Mouse (Mus musculus) embryonic facial prominence, embryonic 14.5 days (tissue): ENCODE measurements around the gene Sele. TPM values are rescaled to one million over a fixed set of nuclear protein-coding genes. Genes with fewer than 3 reads are reported as not detected.

ENCODE experiments used
- ATAC-seq: fragments of 200-750 bp; cut with Nextera tagmentation; 2 replicates; pipeline ENCODE4 v1.8.0; 2017; ENCODE audit warnings: low read depth, moderate number of reproducible peaks, moderate TSS enrichment
- DNase-seq: peaks from one replicate; pipeline ENCODE4 v3.0.0-alpha.2; 2015; ENCODE audit warnings: low spot score
- H3K27ac ChIP-seq: fragments of 300-500 bp; sonication (generic); replicated peaks from 2 replicates; pipeline ENCODE4 v1.5.1; 2014; ENCODE audit warnings: low read depth, mild to moderate bottlenecking, low read length, moderate library complexity
- H3K27me3 ChIP-seq: fragments of 300-500 bp; sonication (generic); replicated peaks from 2 replicates; pipeline ENCODE4 v1.6.1; 2014; ENCODE audit warnings: low read length; ENCODE audit not compliant: control insufficient read depth, insufficient read depth
- H3K36me3 ChIP-seq: fragments of 300-500 bp; sonication (generic); 2 replicates; pipeline ENCODE4 v1.6.1; 2014; ENCODE audit warnings: low read length, mixed read lengths; ENCODE audit not compliant: control insufficient read depth, insufficient read depth
- H3K4me1 ChIP-seq: fragments of 300-500 bp; sonication (generic); 2 replicates; pipeline ENCODE4 v1.6.1; 2014; ENCODE audit warnings: antibody characterized with exemption, low read length; ENCODE audit not compliant: control insufficient read depth, insufficient read depth
- H3K4me2 ChIP-seq: fragments of 300-500 bp; sonication (generic); 2 replicates; pipeline ENCODE4 v1.6.1; 2014; ENCODE audit warnings: low read depth, mild to moderate bottlenecking, low read length, moderate library complexity, mixed read lengths
- H3K4me3 ChIP-seq: fragments of 300-500 bp; sonication (generic); 2 replicates; pipeline ENCODE4 v1.5.1; 2014; ENCODE audit warnings: low read depth, mild to moderate bottlenecking, low read length
- H3K9ac ChIP-seq: fragments of 300-500 bp; sonication (generic); 2 replicates; pipeline ENCODE4 v1.6.1; 2014; ENCODE audit warnings: low read depth, mild to moderate bottlenecking, low read length, moderate library complexity, mixed read lengths
- H3K9me3 ChIP-seq: fragments of 300-500 bp; sonication (generic); 2 replicates; pipeline ENCODE4 v1.6.1; 2016; ENCODE audit warnings: low read length; ENCODE audit not compliant: control insufficient read depth
- WGBS: fragments of 180-500 bp; shearing (Covaris S2); extraction: QIAGEN DNeasy Blood & Tissue Kit; methylation state at CpG from one replicate; pipeline ENCODE4 v1.1.7; 2014; 5-methylcytosine and 5-hydroxymethylcytosine counted together
- polyA plus RNA-seq: library from polyadenylated mRNA; unstranded; fragments of >200 nt; fragmentation: Nextera tagmentation; extraction: Ambion mirVana; gene quantifications from 2 replicates; pipeline ENCODE4 v1.2.1, GENCODE M21; 2014

The Sele gene
- polyA plus RNA-seq, 1 experiment from 2014 or later: 0.25 TPM

DNA sequence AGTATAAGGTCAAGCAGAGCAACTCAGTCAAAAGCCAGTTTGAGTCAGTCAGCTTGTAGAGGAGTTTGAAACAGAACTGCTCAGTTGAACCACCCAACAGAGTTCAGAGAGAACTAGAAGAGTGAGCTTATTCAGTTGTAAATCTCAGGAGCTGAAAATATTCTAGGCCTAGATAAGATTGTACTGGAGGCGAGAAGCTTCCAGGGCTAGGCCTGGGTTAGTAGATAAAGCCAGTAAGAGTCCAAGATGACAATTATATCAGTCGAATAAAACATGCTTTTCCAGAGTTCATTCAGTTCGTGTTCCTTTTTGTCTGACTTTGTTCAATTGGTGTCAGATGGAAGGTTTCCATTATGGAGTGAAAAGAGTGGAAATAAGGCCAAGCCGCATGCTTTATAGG lies 22.3 kb upstream of the Sele start:
- Histone ChIP-seq H3K36me3 (no peaks in the 10 kb centered on the region), H3K27me3 (no peaks in the 10 kb centered on the region), H3K4me2 (no peak overlapping the region), H3K4me3 (no peak overlapping the region), H3K27ac (no peak overlapping the region), H3K9ac (no peak overlapping the region), H3K4me1 (no peaks in the 10 kb centered on the region), H3K9me3 (peaks cover 4% of the 10 kb centered on the region; the same call in 1 of the 2 replicates)
- DNase-seq (no peak), ATAC-seq (no peak)
- 87% methylated on average over 4 of the region's 4 CpGs for WGBS

- no peaks in the 10 kb centered on the region for H3K36me3 ChIP-seq
- H3K9ac ChIP-seq: no peak overlapping the region
- peaks cover 4% of the 10 kb centered on the region; the same call in 1 of the 2 replicates for H3K9me3 ChIP-seq
- no peak for DNase-seq
- H3K27me3 ChIP-seq: no peaks in the 10 kb centered on the region
- no peak overlapping the region for H3K4me3 ChIP-seq
- whole genome bisulfite sequencing: 57% methylated on average over 5 of the region's 5 CpGs
- H3K27ac ChIP-seq: no peak overlapping the region
- no peaks in the 10 kb centered on the region for H3K4me1 ChIP-seq
- H3K4me2 ChIP-seq: no peak overlapping the region
- ATAC-seq: no peak
Observed at GRCm38 (mm10) chr1:164027416-164027815, 20.6 kb upstream of the Sele start.

DNA sequence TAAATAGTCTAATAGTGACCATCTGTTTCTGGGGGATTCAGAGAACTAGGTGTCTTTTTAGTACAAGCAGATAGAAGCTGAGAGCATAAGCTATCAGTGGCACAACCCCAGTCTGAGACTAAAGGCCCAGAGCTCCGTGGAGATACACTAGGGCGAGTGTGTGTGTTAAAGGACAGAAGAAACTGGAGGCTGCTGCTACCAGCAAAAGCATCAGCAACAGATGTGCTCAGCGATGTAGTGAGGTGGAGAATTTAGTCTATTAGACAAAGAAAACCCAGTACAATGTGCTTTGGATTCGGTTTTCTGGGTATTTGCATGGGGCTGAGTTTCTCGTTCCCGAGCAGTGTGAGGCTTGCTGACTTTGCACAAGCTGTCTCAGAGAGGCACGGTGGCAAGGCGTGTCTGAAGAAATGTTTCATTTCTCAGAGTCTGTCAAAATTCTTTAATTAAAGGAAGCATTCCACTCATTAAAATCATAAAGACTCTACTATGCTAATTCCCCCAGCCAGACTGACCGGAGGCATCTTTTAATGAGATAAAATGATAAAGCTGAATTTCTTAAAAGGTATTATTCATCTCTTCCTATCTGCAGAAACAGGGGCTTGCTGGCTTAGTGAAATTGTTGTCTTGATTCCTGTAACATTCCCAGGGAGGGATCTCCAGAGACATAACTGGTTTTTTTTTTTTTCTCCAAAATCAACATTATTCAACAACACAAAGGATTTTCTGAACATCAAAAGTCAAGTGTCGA lies 7.5 kb upstream of the Sele start:
- H3K4me2 ChIP-seq: no peak overlapping the region
- no peak overlapping the region for H3K27ac ChIP-seq
- WGBS: 59% methylated on average over 10 of the region's 10 CpGs
- no peaks in the 10 kb centered on the region for H3K27me3 ChIP-seq
- no peak overlapping the region for H3K9ac ChIP-seq
- H3K36me3 ChIP-seq: no peaks in the 10 kb centered on the region
- no peak overlapping the region for H3K4me3 ChIP-seq
- ATAC-seq (no peak), DNase-seq (no peak)
- H3K4me1 ChIP-seq: no peaks in the 10 kb centered on the region
- H3K9me3 ChIP-seq: no peaks in the 10 kb centered on the region

- Histone ChIP-seq H3K27me3 (no peaks in the 10 kb centered on the region), H3K27ac (no peak overlapping the region), H3K4me3 (no peak overlapping the region), H3K36me3 (no peaks in the 10 kb centered on the region), H3K4me2 (no peak overlapping the region), H3K4me1 (no peaks in the 10 kb centered on the region), H3K9ac (no peak overlapping the region), H3K9me3 (no peaks in the 10 kb centered on the region)
- ATAC-seq (no peak), DNase-seq (peak; percentile 32)
- 44% methylated on average over 3 of the region's 3 CpGs for WGBS
Observed at GRCm38 (mm10) chr1:164043549-164043948, 4.5 kb upstream of the Sele start.

GRCm38 (mm10) chr1:164053561-164053960 lies 5.5 kb downstream of the Sele start:
- H3K4me2 ChIP-seq: no peak overlapping the region
- H3K9ac ChIP-seq: no peak overlapping the region
- no peak overlapping the region for H3K27ac ChIP-seq
- ATAC-seq: no peak
- no peaks in the 10 kb centered on the region for H3K36me3 ChIP-seq
- no peak overlapping the region for H3K4me3 ChIP-seq
- H3K27me3 ChIP-seq: no peaks in the 10 kb centered on the region
- H3K4me1 ChIP-seq: no peaks in the 10 kb centered on the region
- DNase-seq: no peak
- no peaks in the 10 kb centered on the region for H3K9me3 ChIP-seq
- 93% methylated on average over 9 of the region's 9 CpGs for WGBS

DNA sequence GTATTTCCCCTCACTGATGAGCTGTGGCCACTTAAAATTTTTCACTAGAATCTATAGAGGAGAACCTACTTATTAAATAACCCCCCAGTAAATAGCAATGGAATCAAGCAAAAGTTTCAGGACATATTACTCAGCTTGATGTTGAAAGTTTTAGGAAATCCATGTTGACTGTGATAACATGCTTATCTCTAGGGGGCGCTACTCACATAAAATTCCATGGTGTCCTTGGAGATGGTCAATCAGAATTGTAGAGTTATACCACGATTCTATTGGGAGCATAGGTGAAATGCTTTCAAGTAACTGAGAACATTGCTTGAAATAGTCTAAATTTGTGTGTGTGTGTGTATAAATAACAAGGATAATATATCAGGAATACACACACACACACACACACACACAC lies 6.8 kb downstream of the Sele start:
- H3K4me3 ChIP-seq: no peak overlapping the region
- H3K27me3 ChIP-seq: no peaks in the 10 kb centered on the region
- H3K4me2 ChIP-seq: no peak overlapping the region
- WGBS: 41% methylated on average over 2 of the region's 2 CpGs
- no peak overlapping the region for H3K9ac ChIP-seq
- DNase-seq (no peak), ATAC-seq (no peak)
- H3K27ac ChIP-seq: no peak overlapping the region
- H3K9me3 ChIP-seq: no peaks in the 10 kb centered on the region
- H3K4me1 ChIP-seq: no peaks in the 10 kb centered on the region
- no peaks in the 10 kb centered on the region for H3K36me3 ChIP-seq

DNA sequence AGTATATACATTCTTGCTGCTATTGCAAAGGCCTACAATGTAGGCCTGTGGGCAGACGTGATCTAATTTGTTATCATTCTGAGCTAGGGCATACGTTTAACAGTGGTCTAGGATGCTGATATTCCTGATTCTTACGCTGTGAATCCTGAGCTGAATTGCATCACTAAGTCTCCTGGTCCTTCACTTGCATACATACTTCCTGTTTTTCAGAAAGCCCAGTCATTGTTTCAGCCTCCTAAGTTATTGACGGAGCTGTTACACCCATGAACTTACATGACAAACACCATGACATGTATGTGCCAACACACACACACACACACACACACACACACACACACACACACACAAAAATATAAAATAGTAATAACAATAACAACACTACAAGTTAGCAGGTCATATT lies 12.0 kb downstream of the Sele start:
- no peaks in the 10 kb centered on the region for H3K36me3 ChIP-seq

DNA sequence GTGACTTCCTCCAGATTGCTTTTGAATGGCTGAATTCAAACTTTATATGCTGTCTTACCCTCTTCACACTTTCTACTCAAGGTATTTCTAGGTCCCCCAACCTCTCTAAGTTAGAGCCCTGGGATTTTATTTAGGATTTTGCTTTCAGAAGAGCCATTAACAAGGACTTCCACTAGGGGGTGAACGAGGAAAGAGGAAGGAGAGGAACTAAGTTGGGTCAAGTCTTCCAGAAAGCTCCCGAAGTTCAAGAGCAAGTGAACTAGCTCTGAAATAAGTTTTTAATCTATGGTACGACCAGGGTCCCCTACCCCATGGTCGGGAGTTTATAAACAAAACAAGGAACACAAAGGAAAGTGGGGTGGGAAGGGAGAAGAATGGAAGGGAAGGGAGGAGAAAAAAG lies 13.2 kb downstream of the Sele start:
- Histone ChIP-seq H3K4me3 (no peak overlapping the region), H3K36me3 (no peaks in the 10 kb centered on the region), H3K27ac (no peak overlapping the region), H3K27me3 (no peaks in the 10 kb centered on the region), H3K9me3 (no peaks in the 10 kb centered on the region), H3K4me1 (no peaks in the 10 kb centered on the region), H3K9ac (no peak overlapping the region), H3K4me2 (no peak overlapping the region)
- no peak for DNase-seq
- ATAC-seq: no peak
- 34% methylated on average over 4 of the region's 4 CpGs for WGBS

More for the DNA sequence above, 12.0 kb downstream of the Sele start:
- Histone ChIP-seq H3K4me3 (no peak overlapping the region), H3K9ac (no peak overlapping the region), H3K9me3 (no peaks in the 10 kb centered on the region), H3K27me3 (no peaks in the 10 kb centered on the region), H3K4me1 (no peaks in the 10 kb centered on the region), H3K4me2 (no peak overlapping the region), H3K27ac (no peak overlapping the region)
- WGBS: 89% methylated on average over 4 of the region's 4 CpGs
- DNase-seq: no peak
- ATAC-seq: no peak

DNA sequence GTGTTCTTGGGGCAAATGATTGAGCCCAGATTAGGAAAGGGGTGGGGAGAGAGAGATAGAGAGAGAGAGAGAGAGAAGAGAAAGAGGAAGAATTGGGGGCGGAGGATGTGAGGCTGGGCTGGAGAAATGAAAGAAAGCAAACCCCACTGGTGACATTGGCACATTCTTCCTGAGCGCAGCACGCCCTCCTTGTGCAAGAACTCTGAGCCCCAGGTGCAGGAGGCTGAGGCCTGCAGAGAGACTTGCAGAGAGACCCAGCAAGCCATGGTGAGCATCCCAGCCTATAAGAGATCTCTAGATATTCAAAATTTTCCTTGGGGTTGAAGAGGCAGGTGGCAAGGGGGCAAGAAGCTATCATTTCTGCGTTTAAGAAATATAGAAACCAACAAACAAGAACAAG lies 13.9 kb downstream of the Sele start, which contains the start of gene Sell:
Sell (plus strand) TSS at position 58 of the 400 bp plus-strand sequence.
- H3K36me3 ChIP-seq: no peaks in the 10 kb centered on the region
- H3K4me2 ChIP-seq: no peak within 1 kb of the TSS
- DNase-seq: no peak
- H3K27ac ChIP-seq: no peak within 1 kb of the TSS
- no peaks in the 10 kb centered on the region for H3K9me3 ChIP-seq
- H3K27me3 ChIP-seq: no peaks in the 10 kb centered on the region
- H3K4me3 ChIP-seq: no peak within 1 kb of the TSS
- no peak within 1 kb of the TSS for H3K9ac ChIP-seq
- H3K4me1 ChIP-seq: no peaks in the 10 kb centered on the region
- 82% methylated on average over 4 of the region's 4 CpGs for WGBS
- ATAC-seq: no peak
